Mouse (Mus musculus) ES-Bruce4 (cell line): ENCODE measurements around the gene C8b. TPM values are rescaled to one million over a fixed set of nuclear protein-coding genes. Genes with fewer than 3 reads are reported as not detected.

ENCODE experiments used
- H3K27ac ChIP-seq: 2 replicates; pipeline ENCODE4 v1.5.1; 2012; ENCODE audit warnings: low read length, inconsistent platforms; ENCODE audit not compliant: insufficient read depth
- H3K27me3 ChIP-seq: 2 replicates; pipeline ENCODE4 v1.6.1; 2012; ENCODE audit warnings: mild to moderate bottlenecking, low read length, inconsistent platforms; ENCODE audit not compliant: control insufficient read depth, poor library complexity, insufficient read depth, severe bottlenecking
- H3K36me3 ChIP-seq: 2 replicates; pipeline ENCODE4 v1.6.1; 2012; ENCODE audit warnings: inconsistent platforms, mild to moderate bottlenecking, low read length, moderate library complexity; ENCODE audit not compliant: control insufficient read depth, poor library complexity, insufficient read depth, severe bottlenecking
- H3K4me1 ChIP-seq: one replicate; pipeline ENCODE4 v1.8.1; 2011; ENCODE audit warnings: low read length; ENCODE audit not compliant: control insufficient read depth, insufficient read depth
- H3K4me3 ChIP-seq: 2 replicates; pipeline ENCODE4 v1.5.1; 2011; ENCODE audit warnings: low read depth, mild to moderate bottlenecking, low read length
- H3K9ac ChIP-seq: 2 replicates; pipeline ENCODE4 v1.6.1; 2012; ENCODE audit warnings: low read depth, mild to moderate bottlenecking, inconsistent platforms; ENCODE audit not compliant: poor library complexity, severe bottlenecking
- H3K9me3 ChIP-seq: replicated peaks from 2 replicates; pipeline ENCODE4 v1.6.1; 2012; ENCODE audit warnings: mild to moderate bottlenecking, low read length, inconsistent platforms; ENCODE audit not compliant: control insufficient read depth, poor library complexity, insufficient read depth, severe bottlenecking
- CTCF ChIP-seq: IDR thresholded peaks from one replicate; pipeline ENCODE4 v1.8.1; 2011; ENCODE audit warnings: low read depth, low read length
- EP300 ChIP-seq: IDR thresholded peaks from 2 replicates; pipeline ENCODE4 v1.6.1; 2011; ENCODE audit warnings: low read depth, low read length; ENCODE audit not compliant: insufficient read depth
- POLR2A ChIP-seq: IDR thresholded peaks from one replicate; pipeline ENCODE4 v1.8.1; 2011; ENCODE audit warnings: low read length; ENCODE audit not compliant: insufficient read depth
- polyA plus RNA-seq: library from polyadenylated mRNA; stranded (reverse); fragments of >200 nt; gene quantifications from 2 replicates; pipeline ENCODE4 v1.2.4, GENCODE M21; 2011; ENCODE audit warnings: low read depth; ENCODE audit not compliant: missing spikeins, insufficient read depth, insufficient read length

Gene C8b
- polyA plus RNA-seq, 1 experiment: not detected

DNA sequence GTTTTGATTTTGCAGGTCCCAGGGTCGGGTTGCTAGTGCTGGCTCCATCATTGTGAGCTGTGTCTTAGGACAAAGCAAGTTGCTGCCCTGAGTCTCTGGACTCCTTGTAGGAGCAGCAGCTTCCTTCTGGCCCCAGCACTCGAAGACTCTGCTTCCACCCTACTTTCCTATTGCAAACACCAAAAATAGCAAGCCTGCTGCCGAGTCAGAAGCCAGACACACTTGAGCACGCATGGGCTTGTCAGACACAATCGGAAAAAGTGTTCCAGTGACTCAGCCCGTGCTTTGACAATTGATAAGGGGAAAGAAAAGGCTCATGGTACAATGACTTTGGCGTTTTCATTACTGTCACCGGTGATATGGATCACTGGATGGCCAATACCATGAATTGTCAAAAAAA lies 36.9 kb upstream of the C8b start:
- Histone ChIP-seq H3K27ac (no peak overlapping the region), H3K4me1 (no peaks in the 10 kb centered on the region), H3K27me3 (no peaks in the 10 kb centered on the region), H3K9ac (no peak overlapping the region), H3K9me3 (no peaks in the 10 kb centered on the region), H3K36me3 (no peaks in the 10 kb centered on the region), H3K4me3 (no peak overlapping the region)
- TF ChIP-seq EP300 (no peak), POLR2A (no peak), CTCF (no peak)

DNA sequence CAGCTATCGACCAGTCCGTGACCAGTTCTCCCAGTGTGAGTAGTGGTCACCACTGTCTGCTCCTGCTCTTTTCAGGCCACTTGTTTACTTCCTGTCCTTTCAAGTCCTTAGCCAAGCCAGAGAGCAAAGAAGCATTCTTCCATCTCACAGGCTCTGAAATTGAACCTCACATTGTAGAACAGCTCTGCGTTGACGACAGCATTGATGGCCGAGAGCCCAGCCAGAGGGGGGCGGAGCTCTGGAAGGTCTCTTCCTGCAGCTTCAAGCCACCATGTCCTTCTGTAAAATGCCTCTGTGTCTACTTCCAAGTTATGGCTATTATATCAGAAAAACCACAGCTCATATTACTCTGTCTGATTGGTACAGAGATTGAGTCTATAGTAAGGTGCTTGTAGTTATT lies 19.6 kb upstream of the C8b start:
- Histone ChIP-seq H3K9me3 (no peaks in the 10 kb centered on the region), H3K4me3 (no peak overlapping the region), H3K27me3 (no peaks in the 10 kb centered on the region; the same call in 1 of the 2 replicates), H3K4me1 (no peaks in the 10 kb centered on the region), H3K36me3 (no peaks in the 10 kb centered on the region), H3K9ac (no peak overlapping the region), H3K27ac (no peak overlapping the region)
- no peak for TF ChIP-seq CTCF
- TF ChIP-seq POLR2A: no peak
- no peak for TF ChIP-seq EP300

DNA sequence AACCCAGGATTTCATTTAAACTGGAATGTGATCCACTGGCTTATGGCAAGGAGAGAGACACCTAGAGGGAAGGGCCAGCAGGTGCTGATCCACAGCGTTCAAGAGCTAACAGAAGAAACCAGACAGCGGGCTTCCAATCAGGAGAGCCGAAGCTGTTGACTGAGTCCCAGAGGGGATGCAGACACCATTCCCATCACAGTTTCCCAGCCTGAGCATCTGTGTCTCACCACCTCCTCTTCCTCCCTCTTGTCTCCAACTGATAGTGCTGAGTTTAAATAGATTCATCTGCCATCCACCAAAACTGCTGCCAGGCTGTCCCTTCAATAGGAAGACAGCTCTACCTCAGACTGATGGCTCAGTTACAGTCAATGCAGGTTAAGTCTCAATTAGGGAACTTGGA lies 12.0 kb upstream of the C8b start:
- Histone ChIP-seq H3K9ac (no peak overlapping the region), H3K4me1 (no peaks in the 10 kb centered on the region), H3K27ac (no peak overlapping the region), H3K4me3 (no peak overlapping the region), H3K9me3 (no peaks in the 10 kb centered on the region), H3K36me3 (no peaks in the 10 kb centered on the region), H3K27me3 (no peaks in the 10 kb centered on the region)
- no peak for TF ChIP-seq CTCF
- TF ChIP-seq POLR2A: no peak
- no peak for TF ChIP-seq EP300

DNA sequence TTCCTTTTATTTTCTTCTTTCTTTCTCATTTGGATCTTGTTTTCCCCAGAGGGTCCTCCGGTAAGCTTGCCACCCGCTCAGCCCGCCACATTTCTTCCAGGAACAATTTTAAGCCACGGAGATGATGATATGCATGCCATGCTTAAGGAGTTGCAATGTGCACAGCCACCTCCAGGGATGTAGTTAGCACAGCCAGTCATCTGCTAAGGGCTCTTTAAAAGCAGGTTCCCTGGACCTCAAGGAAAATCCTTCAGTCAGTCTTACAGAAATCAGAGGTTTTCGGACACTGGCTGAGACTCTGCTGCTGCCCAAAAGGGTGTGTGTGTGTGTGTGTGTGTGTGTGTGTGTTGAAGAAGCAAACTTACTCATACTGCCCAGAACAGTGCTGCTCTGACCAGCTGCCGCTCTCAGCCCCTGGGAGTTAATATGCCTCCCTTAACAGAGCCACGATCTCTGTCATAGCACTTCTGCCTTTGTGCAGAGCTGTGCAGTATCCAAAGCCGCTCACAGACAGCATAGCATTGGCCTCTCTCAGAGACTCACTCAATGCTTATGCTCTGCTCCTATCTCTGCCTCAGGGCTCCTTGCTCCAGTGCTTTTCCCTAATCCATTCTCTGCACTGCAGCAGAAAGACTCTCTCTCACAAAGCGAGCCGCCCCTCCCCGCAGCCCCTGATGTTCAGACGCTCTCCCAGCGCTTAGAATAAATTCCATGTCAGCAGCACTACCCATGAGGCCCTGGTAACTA lies 5.1 kb upstream of the C8b start:
- no peaks in the 10 kb centered on the region for H3K27me3 ChIP-seq
- H3K4me1 ChIP-seq: no peaks in the 10 kb centered on the region
- H3K9ac ChIP-seq: no peak overlapping the region
- H3K27ac ChIP-seq: no peak overlapping the region
- TF ChIP-seq EP300 (no peak), POLR2A (no peak), CTCF (no peak)
- H3K36me3 ChIP-seq: no peaks in the 10 kb centered on the region
- H3K4me3 ChIP-seq: no peak overlapping the region
- no peaks in the 10 kb centered on the region for H3K9me3 ChIP-seq

DNA sequence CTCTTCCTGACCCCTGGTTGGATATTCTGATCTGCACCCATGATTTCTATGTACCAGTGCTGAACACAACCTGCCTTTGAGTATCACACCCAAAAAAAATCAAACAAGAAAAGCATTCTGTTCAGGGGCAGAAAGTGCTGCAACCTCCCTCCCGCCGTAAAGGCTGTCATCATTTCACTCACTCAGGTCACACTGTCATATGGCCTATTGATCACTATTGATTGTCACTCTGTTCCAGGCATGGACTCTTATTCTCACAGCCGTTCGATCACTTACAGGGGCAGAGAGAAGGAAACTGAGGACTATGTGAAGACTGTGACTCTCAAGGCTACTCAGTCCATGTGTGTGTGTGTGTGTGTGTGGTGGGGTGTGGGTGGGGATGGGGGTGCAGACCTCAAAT lies 2.1 kb downstream of the C8b start:
- no peak overlapping the region for H3K4me3 ChIP-seq
- no peaks in the 10 kb centered on the region for H3K36me3 ChIP-seq
- no peak overlapping the region for H3K9ac ChIP-seq
- no peak for TF ChIP-seq CTCF
- TF ChIP-seq POLR2A: no peak
- TF ChIP-seq EP300: no peak
- no peaks in the 10 kb centered on the region for H3K9me3 ChIP-seq
- no peak overlapping the region for H3K27ac ChIP-seq
- no peaks in the 10 kb centered on the region for H3K4me1 ChIP-seq
- no peaks in the 10 kb centered on the region for H3K27me3 ChIP-seq

DNA sequence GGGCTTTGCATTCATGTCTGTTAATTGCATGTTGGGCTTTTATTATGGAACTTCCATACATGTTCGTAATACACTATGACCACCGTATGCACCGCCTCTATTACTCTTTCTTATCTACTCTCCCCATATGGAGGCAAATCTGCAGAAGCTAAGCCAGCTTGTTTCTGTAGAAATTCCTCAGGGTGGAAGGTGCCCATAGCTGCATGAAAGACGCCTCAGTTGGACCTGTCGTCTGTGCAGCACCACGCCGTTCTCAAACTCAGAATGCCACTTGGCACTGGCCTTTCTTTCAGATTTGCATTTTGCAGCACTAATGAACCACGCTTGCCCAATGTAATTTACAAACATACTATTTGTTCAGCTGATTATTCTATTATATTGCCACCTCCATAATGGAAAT lies 3.5 kb downstream of the C8b start:
- Histone ChIP-seq H3K36me3 (no peaks in the 10 kb centered on the region), H3K9ac (no peak overlapping the region), H3K9me3 (no peaks in the 10 kb centered on the region), H3K4me1 (no peaks in the 10 kb centered on the region), H3K4me3 (no peak overlapping the region), H3K27ac (no peak overlapping the region), H3K27me3 (no peaks in the 10 kb centered on the region)
- TF ChIP-seq POLR2A (no peak), CTCF (no peak), EP300 (no peak)
